Mouse (Mus musculus) myocyte (in vitro differentiated cells): ENCODE results near the gene Ero1lb.
"Not testable (repeated sequence)": the region's sequence is repeated elsewhere in the genome, so short reads cannot be mapped to it uniquely, and the experiment has no call there.

Experiments
- E2F4 ChIP-seq: IDR thresholded peaks from one replicate; pipeline ENCODE4 v1.6.1; 2011; ENCODE audit warnings: mild to moderate bottlenecking, control low read depth, moderate library complexity; ENCODE audit not compliant: insufficient read depth
- MYOG ChIP-seq, 3 experiments: IDR thresholded peaks; one replicate each; pipeline ENCODE4 v1.6.1; 2011; ENCODE audit warnings: control low read depth in 2 of 3, low read depth in 2 of 3, mild to moderate bottlenecking in 2 of 3; ENCODE audit not compliant: insufficient read length in 2 of 3, control insufficient read depth in 1 of 3, insufficient read depth in 1 of 3
- POLR2A ChIP-seq: IDR thresholded peaks from one replicate; pipeline ENCODE4 v1.6.1; 2011; ENCODE audit warnings: low read depth, mild to moderate bottlenecking, control low read depth, moderate library complexity; ENCODE audit not compliant: insufficient read length
- POLR2AphosphoS2 ChIP-seq: IDR thresholded peaks from one replicate; pipeline ENCODE4 v1.6.1; 2011; ENCODE audit warnings: low read depth, control low read depth; ENCODE audit not compliant: insufficient read length
- SRF ChIP-seq: IDR thresholded peaks from one replicate; pipeline ENCODE4 v1.6.1; 2011; ENCODE audit warnings: low read depth; ENCODE audit not compliant: control insufficient read depth, insufficient read length
- TCF3 ChIP-seq: IDR thresholded peaks from one replicate; pipeline ENCODE4 v1.6.1; 2011; ENCODE audit warnings: low read depth, control low read depth; ENCODE audit not compliant: insufficient read length
- USF1 ChIP-seq: IDR thresholded peaks from one replicate; pipeline ENCODE4 v1.6.1; 2011; ENCODE audit warnings: low read depth, mild to moderate bottlenecking, control low read depth, moderate library complexity

- TF ChIP-seq POLR2A; TCF3; E2F4; MYOG (IDR thresholded peaks at IDR 0.05; ENCODE audit: control insufficient read depth in 1 of 3, insufficient read depth in 1 of 3, insufficient read length in 2 of 3, low read depth in 2 of 3); POLR2AphosphoS2; USF1; SRF: not testable (repeated sequence)
Observed at GRCm38 (mm10) chr13:12597075-12597474, 31.4 kb downstream of the Ero1lb start.
